Mouse (Mus musculus) liver, embryonic 16.5 days (tissue): ENCODE measurements at regions not wholly inside any gene's neighbourhood (a gene's known extent, or its start where the extent isn't known, plus 50 kb on each side); places are given as distances from the start of the nearest gene placed in this dataset.
"Not testable (repeated sequence)": the region's sequence is repeated elsewhere in the genome, so short reads cannot be mapped to it uniquely, and the experiment has no call there.

ENCODE experiments used
- ATAC-seq: fragments of 200-750 bp; cut with Nextera tagmentation; 2 replicates; pipeline ENCODE4 v1.8.0; 2017; ENCODE audit warnings: low read depth, mild to moderate bottlenecking, moderate number of reproducible peaks, moderate library complexity
- H3K27ac ChIP-seq: fragments of 300-500 bp; sonication (generic); 2 replicates; pipeline ENCODE4 v1.5.1; 2014; ENCODE audit warnings: mild to moderate bottlenecking, low read length
- H3K27me3 ChIP-seq: fragments of 300-500 bp; sonication (generic); 2 replicates; pipeline ENCODE4 v1.6.1; 2014; ENCODE audit warnings: low read depth, low read length, mixed read lengths; ENCODE audit not compliant: control insufficient read depth, insufficient read depth
- H3K36me3 ChIP-seq: fragments of 300-500 bp; sonication (generic); 2 replicates; pipeline ENCODE4 v1.6.1; 2014; ENCODE audit warnings: mild to moderate bottlenecking; ENCODE audit not compliant: control insufficient read depth, insufficient read depth
- H3K4me1 ChIP-seq: fragments of 300-500 bp; sonication (generic); 2 replicates; pipeline ENCODE4 v1.6.1; 2014; ENCODE audit warnings: low read depth, low read length, mixed read lengths; ENCODE audit not compliant: control insufficient read depth
- H3K4me2 ChIP-seq: fragments of 300-500 bp; sonication (generic); 2 replicates; pipeline ENCODE4 v1.6.1; 2014; ENCODE audit warnings: low read depth, low read length, mixed read lengths
- H3K4me3 ChIP-seq: fragments of 300-500 bp; sonication (generic); 2 replicates; pipeline ENCODE4 v1.5.1; 2014; ENCODE audit warnings: low read depth, mild to moderate bottlenecking, low read length
- H3K9ac ChIP-seq: fragments of 300-500 bp; sonication (generic); 2 replicates; pipeline ENCODE4 v1.6.1; 2014; ENCODE audit warnings: low read depth, low read length
- H3K9me3 ChIP-seq: fragments of 300-500 bp; sonication (generic); replicated peaks from 2 replicates; pipeline ENCODE4 v1.6.1; 2016; ENCODE audit warnings: low read length; ENCODE audit not compliant: control insufficient read depth
- WGBS: fragments of 180-500 bp; shearing (Covaris S2); extraction: QIAGEN DNeasy Blood & Tissue Kit; methylation state at CpG from one replicate; pipeline ENCODE4 v1.1.7; 2014; ENCODE audit not compliant: insufficient replicate concordance; 5-methylcytosine and 5-hydroxymethylcytosine counted together

GRCm38 (mm10) chr9:41413091-41413490 is 251.6 kb upstream of the Ubash3b start:
- not testable (repeated sequence) for H3K4me2 ChIP-seq, H3K9ac ChIP-seq, H3K27me3 ChIP-seq, H3K4me1 ChIP-seq, H3K36me3 ChIP-seq, H3K27ac ChIP-seq, ATAC-seq, H3K4me3 ChIP-seq, H3K9me3 ChIP-seq

GRCm38 (mm10) chr9:41412174-41412757 is 250.8 kb upstream of the Ubash3b start:
- Histone ChIP-seq H3K27me3 (no peaks in the 10 kb centered on the region), H3K4me3 (no peak overlapping the region), H3K36me3 (no peaks in the 10 kb centered on the region), H3K9ac (no peak overlapping the region), H3K4me2 (no peak overlapping the region), H3K9me3 (no peaks in the 10 kb centered on the region), H3K27ac (no peak overlapping the region), H3K4me1 (no peaks in the 10 kb centered on the region)
- 38% methylated on average over 5 of the region's 5 CpGs for WGBS
- ATAC-seq: no peak

GRCm38 (mm10) chr9:41408301-41408700 is 246.8 kb upstream of the Ubash3b start:
- no peak overlapping the region for H3K27ac ChIP-seq
- no peak overlapping the region for H3K4me2 ChIP-seq
- H3K27me3 ChIP-seq: no peaks in the 10 kb centered on the region
- H3K36me3 ChIP-seq: no peaks in the 10 kb centered on the region
- H3K9ac ChIP-seq: no peak overlapping the region
- no peak overlapping the region for H3K4me3 ChIP-seq
- no peaks in the 10 kb centered on the region for H3K9me3 ChIP-seq
- no peaks in the 10 kb centered on the region for H3K4me1 ChIP-seq
- no peak for ATAC-seq
- 26% methylated on average over 2 of the region's 2 CpGs for WGBS

- H3K9me3 ChIP-seq: no peaks in the 10 kb centered on the region
- ATAC-seq: no peak
- H3K4me2 ChIP-seq: no peak overlapping the region
- H3K27ac ChIP-seq: no peak overlapping the region
- WGBS: 50% methylated on average over 2 of the region's 2 CpGs
- no peaks in the 10 kb centered on the region for H3K4me1 ChIP-seq
- H3K36me3 ChIP-seq: no peaks in the 10 kb centered on the region
- no peaks in the 10 kb centered on the region for H3K27me3 ChIP-seq
- H3K9ac ChIP-seq: no peak overlapping the region
- no peak overlapping the region for H3K4me3 ChIP-seq
Measured at GRCm38 (mm10) chr9:41407078-41407477, 245.6 kb upstream of the Ubash3b start.

DNA sequence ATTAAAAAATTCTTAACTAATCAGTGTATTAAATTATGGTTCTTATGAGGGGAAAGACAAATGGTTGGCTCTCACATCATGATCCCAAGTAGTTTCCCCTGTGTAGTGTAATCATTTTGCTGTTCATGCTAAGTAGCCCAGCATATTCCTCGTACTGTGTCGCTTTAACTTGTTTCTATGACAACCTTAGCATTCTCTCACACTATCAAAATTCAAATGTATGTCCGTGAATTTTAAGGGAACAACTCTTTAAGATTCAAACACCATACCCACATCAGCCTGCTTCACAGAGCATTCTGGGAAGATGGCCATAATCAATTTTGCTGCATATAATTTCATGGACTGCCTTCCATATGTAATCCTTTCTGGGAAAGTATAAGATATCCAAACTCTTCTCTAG is 241.4 kb upstream of the Ubash3b start:
- no peaks in the 10 kb centered on the region for H3K9me3 ChIP-seq
- H3K4me1 ChIP-seq: no peaks in the 10 kb centered on the region
- 53% methylated on average over 3 of the region's 3 CpGs for WGBS
- H3K9ac ChIP-seq: no peak overlapping the region
- H3K36me3 ChIP-seq: no peaks in the 10 kb centered on the region
- no peak overlapping the region for H3K27ac ChIP-seq
- ATAC-seq: no peak
- no peak overlapping the region for H3K4me2 ChIP-seq
- no peaks in the 10 kb centered on the region for H3K27me3 ChIP-seq
- no peak overlapping the region for H3K4me3 ChIP-seq

DNA sequence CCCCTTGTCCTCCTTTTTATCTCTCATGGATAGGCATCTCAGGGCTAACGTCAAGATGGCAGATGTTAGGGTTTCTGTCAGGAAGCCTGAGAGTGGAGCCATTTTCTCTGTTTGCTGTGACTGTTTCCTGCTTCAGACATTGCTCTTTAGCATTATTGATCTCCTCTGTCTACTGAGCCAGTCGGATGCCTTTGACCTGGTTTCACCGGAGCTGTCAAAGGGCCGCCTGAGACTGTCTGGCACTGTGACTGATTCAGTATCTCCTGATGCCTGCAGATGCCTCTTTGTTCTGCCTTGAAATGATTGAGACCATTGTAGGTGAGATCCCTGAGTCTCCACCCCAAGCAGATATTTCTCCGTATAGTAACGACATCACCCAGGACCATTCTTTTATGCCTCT is 239.5 kb upstream of the Ubash3b start:
- H3K9me3 ChIP-seq: no peaks in the 10 kb centered on the region
- H3K4me2 ChIP-seq: no peak overlapping the region
- no peaks in the 10 kb centered on the region for H3K4me1 ChIP-seq
- no peak overlapping the region for H3K27ac ChIP-seq
- H3K27me3 ChIP-seq: no peaks in the 10 kb centered on the region
- no peak for ATAC-seq
- H3K4me3 ChIP-seq: no peak overlapping the region
- 51% methylated on average over 6 of the region's 6 CpGs for WGBS
- H3K36me3 ChIP-seq: no peaks in the 10 kb centered on the region
- no peak overlapping the region for H3K9ac ChIP-seq

GRCm38 (mm10) chr9:41395471-41395870 is 234.0 kb upstream of the Ubash3b start:
- Histone ChIP-seq H3K4me2 (no peak overlapping the region), H3K27me3 (no peaks in the 10 kb centered on the region), H3K36me3 (no peaks in the 10 kb centered on the region), H3K9ac (no peak overlapping the region), H3K27ac (no peak overlapping the region), H3K4me1 (no peaks in the 10 kb centered on the region), H3K4me3 (no peak overlapping the region), H3K9me3 (no peaks in the 10 kb centered on the region)
- WGBS: 34% methylated on average over 4 of the region's 4 CpGs
- no peak for ATAC-seq

DNA sequence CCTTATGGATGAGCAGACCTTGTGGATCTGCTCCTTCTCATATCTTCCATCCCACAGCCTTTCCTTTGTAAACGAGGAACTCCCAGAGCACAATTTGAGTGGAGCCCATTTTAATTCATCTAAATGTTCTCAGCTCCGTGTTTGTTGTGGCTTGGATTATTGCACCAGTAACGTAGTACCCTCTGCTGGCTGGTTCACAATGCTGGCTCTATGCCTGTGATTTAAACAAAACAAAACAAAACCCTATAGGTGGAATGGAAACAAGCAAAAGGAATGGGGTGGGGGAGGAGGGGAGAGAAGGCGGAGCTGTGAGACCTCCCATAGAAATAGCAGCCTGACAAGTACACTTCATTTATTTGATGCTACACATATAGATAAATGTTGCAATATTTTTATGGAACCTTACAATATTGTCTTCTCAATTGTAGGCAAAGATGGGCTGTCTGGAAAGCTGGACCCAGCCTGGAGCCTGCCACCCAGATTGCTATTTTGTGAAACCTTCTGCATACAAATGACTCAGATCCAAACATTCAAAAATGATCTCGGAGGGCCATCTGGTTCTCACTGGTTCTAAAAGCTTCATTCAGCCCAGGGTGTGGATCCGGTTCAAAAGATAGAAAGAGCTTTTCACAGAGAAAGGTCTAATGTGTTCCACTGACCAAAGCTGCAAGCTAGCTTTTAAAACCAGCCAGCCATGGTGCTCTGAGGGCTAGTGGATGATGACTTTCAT is 230.3 kb upstream of the Ubash3b start:
- Histone ChIP-seq H3K4me2 (no peak overlapping the region), H3K4me1 (no peaks in the 10 kb centered on the region), H3K9me3 (no peaks in the 10 kb centered on the region), H3K9ac (no peak overlapping the region), H3K27ac (no peak overlapping the region), H3K4me3 (no peak overlapping the region), H3K36me3 (no peaks in the 10 kb centered on the region), H3K27me3 (no peaks in the 10 kb centered on the region)
- WGBS: 43% methylated on average over 6 of the region's 6 CpGs
- no peak for ATAC-seq

DNA sequence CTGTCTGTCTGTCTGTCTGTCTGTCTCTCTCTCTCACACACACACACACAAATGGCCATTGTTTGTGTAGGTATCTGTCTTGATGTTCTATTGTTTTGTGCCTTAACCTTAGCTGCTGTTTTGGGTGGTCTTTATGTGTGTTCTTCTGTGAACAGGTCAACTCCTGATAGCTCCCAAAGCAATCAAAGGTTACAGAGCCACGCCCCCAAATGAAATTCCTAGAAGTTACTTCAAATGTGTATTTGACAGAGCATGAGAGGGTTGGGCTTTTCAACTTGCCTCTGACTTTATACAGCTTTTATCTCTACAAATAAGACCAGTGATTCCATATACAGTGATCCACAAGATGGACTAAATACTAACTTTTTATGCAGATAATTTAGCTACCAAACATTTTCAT is 217.8 kb upstream of the Ubash3b start:
- 54% methylated on average over 1 of the region's 1 CpGs for WGBS
- no peaks in the 10 kb centered on the region for H3K36me3 ChIP-seq
- H3K4me2 ChIP-seq: no peak overlapping the region
- no peaks in the 10 kb centered on the region for H3K9me3 ChIP-seq
- peaks cover 3% of the 10 kb centered on the region for H3K27me3 ChIP-seq
- no peak overlapping the region for H3K9ac ChIP-seq
- no peak overlapping the region for H3K27ac ChIP-seq
- H3K4me3 ChIP-seq: no peak overlapping the region
- no peak for ATAC-seq
- H3K4me1 ChIP-seq: no peaks in the 10 kb centered on the region
